Mouse (Mus musculus): Measurements from ENCODE around the gene Plscr3. TPM values are rescaled to one million over a fixed set of nuclear protein-coding genes. Genes with fewer than 3 reads are reported as not detected.

The Plscr3 gene
- polyA plus RNA-seq (2016; fragmentation: Nextera tagmentation; extraction: Ambion mirVana) = 55.1 and 56.3 TPM in 2 replicates

DNA sequence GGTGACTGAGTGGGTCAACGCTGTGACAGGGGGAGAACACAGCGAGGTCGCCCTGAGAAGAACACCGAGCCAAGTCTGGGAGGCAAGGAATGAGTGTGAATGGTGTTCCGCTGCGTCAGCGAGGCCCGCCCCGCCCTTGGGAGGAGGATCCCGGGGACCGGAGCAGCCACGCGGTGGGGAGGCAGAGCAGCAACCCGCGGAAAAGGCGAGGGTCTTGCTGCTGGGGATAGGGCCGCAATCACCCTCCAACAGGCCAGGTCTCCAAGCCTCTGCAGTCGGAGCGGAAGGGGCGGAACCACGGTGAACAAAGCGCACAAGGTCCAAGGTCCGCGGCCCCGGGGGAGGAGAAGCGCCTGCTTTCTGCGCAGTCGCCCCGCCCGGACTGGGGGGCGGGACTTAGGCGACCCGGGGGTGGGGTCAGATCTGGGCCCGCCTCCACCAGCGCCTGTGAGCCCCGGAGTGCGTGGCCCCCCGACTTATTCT is at the start of gene Plscr3:
Gene Plscr3 (plus strand): TSS at position 179 of the 483 bp plus-strand sequence.
- Histone ChIP-seq H3K36me3 (replicated peaks) (peaks cover 33% of the 10 kb centered on the region), H3K4me2 (peak within 1 kb of the TSS; percentile 61), H3K27ac (peak within 1 kb of the TSS; percentile 96), H3K9ac (peak within 1 kb of the TSS; percentile 82), H3K4me3 (replicated peaks) (peak within 1 kb of the TSS; percentile 67), H3K4me1 (peaks cover 32% of the 10 kb centered on the region), H3K27me3 (no peaks in the 10 kb centered on the region), H3K9me3 (no peaks in the 10 kb centered on the region)
- ATAC-seq (ENCODE audit: low FRiP score) = peak; percentile 91
- under 1% methylated on average over 38 of the region's 38 CpGs for WGBS

DNA sequence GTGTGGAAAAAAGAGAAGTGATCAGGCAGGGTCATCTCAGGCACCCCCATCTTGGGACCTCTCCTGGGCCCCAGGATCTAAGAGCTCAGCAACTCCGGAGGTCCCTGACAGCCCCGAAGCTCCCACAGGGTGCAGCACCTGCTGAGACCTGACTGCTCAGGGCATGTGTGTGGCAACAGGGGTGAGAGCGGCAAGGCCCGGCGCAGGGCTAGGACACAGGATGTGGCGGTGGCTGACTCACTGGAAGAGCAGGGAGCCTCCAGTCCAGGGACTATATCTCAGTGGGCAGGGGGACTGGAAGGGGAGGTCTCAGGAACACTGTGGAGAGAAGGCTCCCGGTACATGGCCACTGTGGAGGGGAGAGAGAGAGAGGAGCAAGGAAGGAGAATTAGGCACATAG is 48.3 kb upstream of the Plscr3 start:
- WGBS = 82% methylated on average over 7 of the region's 7 CpGs
- H3K27me3 ChIP-seq = peaks cover 62% of the 10 kb centered on the region
- no peak overlapping the region for H3K4me3 ChIP-seq (replicated peaks)
- no peak overlapping the region for H3K9ac ChIP-seq
- peaks cover 55% of the 10 kb centered on the region for H3K4me1 ChIP-seq
- no peak overlapping the region for H3K4me2 ChIP-seq
- no peaks in the 10 kb centered on the region for H3K36me3 ChIP-seq (replicated peaks)
- H3K9me3 ChIP-seq = no peaks in the 10 kb centered on the region
- no peak for ATAC-seq (ENCODE audit: low FRiP score)
- no peak overlapping the region for H3K27ac ChIP-seq

DNA sequence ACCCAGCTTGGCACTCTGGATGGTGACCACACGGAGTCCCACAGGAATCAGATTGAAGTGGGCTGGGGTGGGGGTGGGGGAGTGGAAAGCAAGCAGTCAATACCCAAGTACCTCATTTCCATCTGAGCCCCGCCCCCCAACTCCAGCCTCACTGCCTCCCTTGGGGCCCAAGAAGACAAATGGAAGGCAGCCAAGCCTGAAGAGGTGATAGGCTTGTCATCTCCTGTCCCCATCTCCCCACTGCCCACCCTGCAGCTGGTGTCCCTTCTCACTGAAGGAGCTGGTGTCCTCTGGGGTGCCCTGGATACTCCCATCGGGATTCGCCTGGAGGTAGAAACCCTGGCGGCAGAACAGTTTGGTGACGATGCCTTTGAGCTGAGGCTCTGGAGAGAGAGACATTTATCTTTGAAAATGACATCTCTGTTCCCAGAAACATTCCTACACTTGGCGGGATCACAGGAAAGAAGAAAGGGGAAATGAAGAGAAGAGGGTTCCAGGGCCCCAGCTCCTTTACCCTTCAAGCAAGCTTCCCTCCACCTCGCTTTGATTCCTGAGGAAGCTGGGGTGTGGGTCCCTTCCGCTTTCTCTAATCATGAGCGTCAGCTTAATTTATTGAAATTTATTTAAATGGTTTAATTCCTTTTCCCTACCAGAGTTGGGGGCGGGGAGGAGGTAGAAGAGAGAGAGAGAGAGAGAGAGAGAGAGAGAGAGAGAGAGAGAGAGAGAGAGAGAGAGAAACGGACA is 46.6 kb upstream of the Plscr3 start:
- 22% methylated on average over 12 of the region's 12 CpGs for WGBS
- no peak for ATAC-seq (ENCODE audit: low FRiP score)
- H3K27me3 ChIP-seq = peaks cover 63% of the 10 kb centered on the region
- peak overlapping the region; percentile 84 for H3K4me2 ChIP-seq
- peak overlapping the region; percentile 74 for H3K9ac ChIP-seq
- peak overlapping the region; percentile 58 for H3K4me3 ChIP-seq (replicated peaks)
- peaks cover 70% of the 10 kb centered on the region for H3K4me1 ChIP-seq
- H3K27ac ChIP-seq = peak overlapping the region; percentile 91
- H3K9me3 ChIP-seq = no peaks in the 10 kb centered on the region
- H3K36me3 ChIP-seq (replicated peaks) = no peaks in the 10 kb centered on the region

DNA sequence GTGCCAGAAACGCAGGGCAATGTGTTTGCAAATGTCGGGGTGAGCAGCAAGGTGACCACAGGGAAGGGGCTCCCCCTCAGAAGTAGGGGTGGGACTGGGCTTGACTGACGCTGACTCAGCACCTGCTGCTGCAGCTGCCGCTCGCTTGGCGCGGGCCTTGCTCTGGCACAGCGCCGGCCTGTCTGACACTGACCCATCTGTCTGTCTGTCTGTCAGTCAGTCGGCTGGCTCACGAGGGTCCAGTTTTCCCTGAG is 46.1 kb upstream of the Plscr3 start:
- no peaks in the 10 kb centered on the region for H3K36me3 ChIP-seq (replicated peaks)
- no peaks in the 10 kb centered on the region for H3K9me3 ChIP-seq
- H3K4me1 ChIP-seq = peaks cover 73% of the 10 kb centered on the region
- H3K27ac ChIP-seq = peak overlapping the region; percentile 91
- peak overlapping the region; percentile 74 for H3K9ac ChIP-seq
- ATAC-seq (ENCODE audit: low FRiP score) = peak; percentile 53
- peak overlapping the region; percentile 58 for H3K4me3 ChIP-seq (replicated peaks)
- under 1% methylated on average over 11 of the region's 11 CpGs for WGBS
- peaks cover 68% of the 10 kb centered on the region for H3K27me3 ChIP-seq
- peak overlapping the region; percentile 84 for H3K4me2 ChIP-seq

DNA sequence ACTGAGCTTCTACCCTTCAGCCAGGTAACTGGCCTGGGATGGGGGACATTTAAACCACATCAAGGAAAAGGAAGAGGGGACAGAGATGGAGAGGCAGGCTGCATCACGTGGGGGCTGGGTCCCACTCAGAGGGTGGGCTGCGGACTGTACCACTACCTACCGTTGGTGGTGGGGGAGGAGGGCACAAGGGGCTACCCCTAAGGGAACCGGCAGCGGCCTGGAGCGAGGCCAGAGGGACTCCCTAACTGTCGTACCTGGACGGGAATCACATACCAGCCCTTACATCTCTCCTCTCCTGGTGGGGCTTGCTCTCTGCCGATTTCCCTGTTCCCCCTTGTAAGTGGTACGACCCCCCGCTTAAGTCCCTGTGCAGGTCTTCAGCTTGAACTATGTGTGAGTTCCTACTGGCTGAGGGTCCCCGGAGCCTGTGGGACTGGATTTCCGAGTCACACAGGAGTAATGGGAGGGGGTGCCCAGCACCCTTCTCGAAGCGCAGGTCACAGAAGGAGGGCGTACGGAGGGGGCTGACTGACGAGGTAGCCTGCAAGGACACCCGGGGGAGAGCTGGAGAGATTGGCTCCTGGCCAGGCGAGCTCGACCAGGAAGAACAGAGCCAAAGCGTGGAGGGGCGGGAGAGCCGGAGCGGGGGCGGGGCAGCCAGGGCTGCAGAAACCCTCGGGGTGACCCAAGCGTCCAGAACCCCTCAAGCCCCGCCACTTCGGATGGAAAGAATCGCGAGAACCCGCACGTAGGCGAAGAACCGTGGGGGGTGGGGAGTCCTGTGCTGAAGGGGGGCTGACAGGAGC is 45.6 kb upstream of the Plscr3 start:
- H3K9ac ChIP-seq = peak overlapping the region; percentile 74
- peak overlapping the region; percentile 84 for H3K4me2 ChIP-seq
- peak overlapping the region; percentile 58 for H3K4me3 ChIP-seq (replicated peaks)
- no peaks in the 10 kb centered on the region for H3K36me3 ChIP-seq (replicated peaks)
- ATAC-seq (ENCODE audit: low FRiP score) = peak; percentile 79
- H3K27ac ChIP-seq = peak overlapping the region; percentile 91
- no peaks in the 10 kb centered on the region for H3K9me3 ChIP-seq
- peaks cover 75% of the 10 kb centered on the region for H3K4me1 ChIP-seq
- WGBS = under 1% methylated on average over 36 of the region's 36 CpGs
- H3K27me3 ChIP-seq = peaks cover 72% of the 10 kb centered on the region

DNA sequence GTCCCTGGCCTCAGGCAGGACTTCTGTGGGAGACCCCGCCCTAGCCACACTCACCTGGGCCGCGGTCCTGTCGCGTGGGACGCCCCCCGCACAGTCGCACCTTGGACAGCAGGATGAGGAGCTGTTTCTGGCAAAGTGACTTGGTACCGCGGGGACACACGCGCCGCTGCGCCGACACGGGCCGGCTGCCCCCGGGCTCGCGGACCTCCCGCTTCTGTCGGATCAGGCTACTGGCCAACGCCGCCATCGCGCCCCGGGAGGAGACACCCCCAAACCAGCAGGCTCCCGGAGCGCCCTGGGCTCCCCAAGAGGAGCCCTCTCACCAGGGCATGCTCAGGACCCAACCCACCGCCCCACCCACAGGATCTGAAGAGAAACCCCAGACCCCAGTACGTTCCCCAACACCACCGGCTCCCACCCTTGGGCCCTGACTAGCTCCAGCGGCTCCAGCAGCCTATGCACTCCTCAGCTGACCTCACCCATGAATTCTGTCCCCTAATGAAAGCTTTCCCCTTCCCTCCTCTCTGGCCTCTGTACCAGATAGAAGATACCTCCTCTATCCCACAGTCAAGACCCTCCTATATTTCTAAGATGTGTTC is 44.7 kb upstream of the Plscr3 start, which contains the start of gene Fgf11:
Gene Fgf11 (minus strand): TSS at position 479 of the 599 bp plus-strand sequence.
- H3K27ac ChIP-seq = peak within 1 kb of the TSS; percentile 91
- peak within 1 kb of the TSS; percentile 84 for H3K4me2 ChIP-seq
- H3K9me3 ChIP-seq = no peaks in the 10 kb centered on the region
- peaks cover 71% of the 10 kb centered on the region for H3K4me1 ChIP-seq
- peaks cover 72% of the 10 kb centered on the region for H3K27me3 ChIP-seq
- peak within 1 kb of the TSS; percentile 58 for H3K4me3 ChIP-seq (replicated peaks)
- no peak for ATAC-seq (ENCODE audit: low FRiP score)
- 2% methylated on average over 33 of the region's 33 CpGs for WGBS
- H3K36me3 ChIP-seq (replicated peaks) = no peaks in the 10 kb centered on the region
- peak within 1 kb of the TSS; percentile 74 for H3K9ac ChIP-seq

DNA sequence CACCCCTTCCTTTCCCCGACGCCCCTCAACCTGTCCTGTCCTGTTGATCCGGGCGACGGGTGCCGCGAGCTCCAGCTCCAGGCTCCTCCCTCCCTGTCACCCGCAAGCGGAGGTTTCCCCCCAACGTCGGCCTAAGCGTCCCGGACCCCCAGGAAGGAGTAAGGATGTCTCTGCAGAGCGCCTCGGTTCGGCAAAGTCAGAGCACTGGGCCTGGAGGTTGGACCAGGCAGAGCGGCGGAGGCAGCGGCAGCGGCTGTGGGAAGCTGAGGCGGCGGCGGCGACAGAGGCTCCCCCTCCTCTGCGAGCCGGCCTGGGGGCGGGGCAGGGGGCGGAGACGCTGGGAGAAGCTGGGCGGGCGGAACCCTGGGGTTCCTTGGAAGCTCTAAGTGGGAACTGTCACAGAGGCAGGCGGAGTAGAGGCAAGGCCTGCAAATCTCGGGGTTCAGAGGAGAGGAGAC is 43.5 kb upstream of the Plscr3 start:
- no peak overlapping the region for H3K27ac ChIP-seq
- H3K27me3 ChIP-seq = peaks cover 71% of the 10 kb centered on the region
- H3K4me2 ChIP-seq = peak overlapping the region; percentile 84
- H3K36me3 ChIP-seq (replicated peaks) = no peaks in the 10 kb centered on the region
- H3K9ac ChIP-seq = peak overlapping the region; percentile 69
- peak overlapping the region; percentile 58 for H3K4me3 ChIP-seq (replicated peaks)
- peaks cover 71% of the 10 kb centered on the region for H3K4me1 ChIP-seq
- ATAC-seq (ENCODE audit: low FRiP score) = peak; percentile 5; the same call in 1 of the 2 replicates
- H3K9me3 ChIP-seq = no peaks in the 10 kb centered on the region
- under 1% methylated on average over 32 of the region's 33 CpGs for WGBS

DNA sequence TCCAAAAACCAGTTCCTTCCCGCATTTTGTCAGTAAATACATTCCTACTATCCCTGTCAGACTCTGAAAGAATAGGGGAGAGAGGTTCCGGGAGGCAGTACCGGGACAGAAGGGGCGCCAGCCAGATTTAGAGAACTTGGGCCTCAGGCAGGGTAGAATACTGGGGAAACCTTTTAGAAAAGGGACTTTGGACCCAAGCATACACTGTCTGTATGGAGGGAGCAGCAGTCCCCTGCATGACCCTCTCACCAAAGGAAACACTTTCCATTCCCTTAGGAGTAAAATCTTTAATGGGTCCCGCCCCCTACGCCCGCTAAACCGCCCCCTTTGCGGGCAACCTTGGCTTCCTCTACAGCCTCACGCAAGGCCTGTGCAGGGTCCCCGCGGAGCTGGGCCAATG is 42.8 kb upstream of the Plscr3 start:
- Histone ChIP-seq H3K9me3 (no peaks in the 10 kb centered on the region), H3K4me2 (peak overlapping the region; percentile 84), H3K9ac (peak overlapping the region; percentile 46; the same call in 1 of the 2 replicates), H3K4me1 (peaks cover 69% of the 10 kb centered on the region), H3K36me3 (replicated peaks) (no peaks in the 10 kb centered on the region), H3K27me3 (peaks cover 69% of the 10 kb centered on the region), H3K4me3 (replicated peaks) (peak overlapping the region; percentile 58), H3K27ac (no peak overlapping the region)
- ATAC-seq (ENCODE audit: low FRiP score) = peak; percentile 6; the same call in 1 of the 2 replicates
- WGBS = under 1% methylated on average over 12 of the region's 12 CpGs

DNA sequence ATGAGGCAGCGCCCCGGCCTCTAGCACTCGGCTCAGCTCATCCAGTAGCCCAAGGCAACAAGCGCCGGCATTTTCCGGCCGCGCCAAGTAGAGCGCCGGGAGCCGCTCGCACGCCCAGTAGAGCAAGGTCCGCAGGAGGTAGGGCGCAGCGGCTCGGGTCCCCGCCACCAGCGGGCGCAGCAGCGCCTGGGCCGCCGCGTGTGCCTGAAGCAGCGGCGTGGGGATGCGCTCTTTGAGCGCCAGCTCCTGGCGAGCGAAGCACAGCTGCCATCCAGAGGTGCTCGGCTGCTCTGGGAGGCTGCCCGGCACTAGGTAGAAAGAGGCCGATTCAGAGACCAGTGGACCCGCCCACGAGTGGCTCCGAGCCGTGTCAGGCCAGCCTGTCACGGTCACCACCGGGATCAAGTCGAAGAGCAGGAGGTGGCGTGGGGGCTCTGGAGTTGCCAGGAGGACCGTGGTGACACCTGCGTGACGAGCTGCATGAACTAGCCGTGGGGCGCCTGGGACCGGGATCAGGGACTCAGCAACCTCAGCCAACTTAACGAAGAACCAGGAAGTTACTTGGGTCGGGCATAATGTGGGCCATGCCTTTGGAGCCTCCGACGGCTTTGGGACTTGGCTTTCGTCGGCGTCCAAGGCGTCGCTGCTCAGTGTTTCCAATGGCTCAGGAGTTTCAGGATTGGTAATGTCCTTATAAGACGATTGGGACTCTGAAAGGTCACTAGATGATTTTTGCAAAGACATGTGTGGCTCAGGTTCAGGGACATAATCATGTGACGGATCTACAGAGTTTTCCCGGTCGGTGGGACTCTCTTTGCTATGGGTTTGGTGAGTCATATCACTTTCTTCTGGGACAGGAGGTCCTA is 42.2 kb upstream of the Plscr3 start:
- Histone ChIP-seq H3K4me2 (peak overlapping the region; percentile 84), H3K27me3 (peaks cover 68% of the 10 kb centered on the region), H3K4me1 (peaks cover 62% of the 10 kb centered on the region), H3K9me3 (no peaks in the 10 kb centered on the region), H3K9ac (peak overlapping the region; percentile 46; the same call in 1 of the 2 replicates), H3K36me3 (replicated peaks) (no peaks in the 10 kb centered on the region), H3K27ac (peak overlapping the region; percentile 8; the same call in 1 of the 2 replicates), H3K4me3 (replicated peaks) (peak overlapping the region; percentile 58)
- peak; percentile 30; the same call in 1 of the 2 replicates for ATAC-seq (ENCODE audit: low FRiP score)
- WGBS = 1% methylated on average over 60 of the region's 60 CpGs

DNA sequence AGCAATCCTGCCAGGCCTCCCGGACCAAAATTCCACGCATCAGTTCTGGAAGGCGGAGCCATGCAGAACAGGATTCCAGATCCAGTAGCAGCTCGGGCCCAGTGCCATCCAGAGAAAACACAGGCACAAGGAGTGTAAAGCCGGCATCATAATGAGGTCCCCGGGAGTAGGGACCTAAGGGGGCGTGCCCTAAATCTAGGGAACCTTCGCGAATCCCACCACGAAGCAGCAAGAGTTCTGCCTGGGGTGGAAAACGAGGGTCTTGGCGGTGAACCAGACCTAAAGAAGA is 41.6 kb upstream of the Plscr3 start:
- H3K9ac ChIP-seq = no peak overlapping the region
- ATAC-seq (ENCODE audit: low FRiP score) = no peak
- WGBS = 4% methylated on average over 12 of the region's 12 CpGs

More for the DNA sequence above, 41.6 kb upstream of the Plscr3 start:
- H3K27me3 ChIP-seq = peaks cover 68% of the 10 kb centered on the region
- no peaks in the 10 kb centered on the region for H3K36me3 ChIP-seq (replicated peaks)
- peak overlapping the region; percentile 84 for H3K4me2 ChIP-seq
- H3K27ac ChIP-seq = no peak overlapping the region
- no peaks in the 10 kb centered on the region for H3K9me3 ChIP-seq
- H3K4me1 ChIP-seq = peaks cover 57% of the 10 kb centered on the region
- H3K4me3 ChIP-seq (replicated peaks) = 0 out of 2 replicates have a peak overlapping the region, but pooled peaks have one; percentile 58

All from forebrain, embryonic 12.5 days (tissue).